Mouse (Mus musculus) embryonic facial prominence, embryonic 12.5 days (tissue): ENCODE data around the gene Cnfn. TPM values are rescaled to one million over a fixed set of nuclear protein-coding genes. Genes with fewer than 3 reads are reported as not detected.

Source experiments
- ATAC-seq: fragments of 200-750 bp; cut with Nextera tagmentation; 2 replicates; pipeline ENCODE4 v1.8.0; 2017; ENCODE audit not compliant: insufficient number of reproducible peaks, insufficient read depth, low FRiP score, low TSS enrichment
- H3K27ac ChIP-seq: fragments of 300-500 bp; sonication (generic); 2 replicates; pipeline ENCODE4 v1.5.1; 2016; ENCODE audit warnings: mild to moderate bottlenecking
- H3K27me3 ChIP-seq: fragments of 300-500 bp; sonication (generic); 2 replicates; pipeline ENCODE4 v1.6.1; 2016; ENCODE audit warnings: mild to moderate bottlenecking, moderate library complexity
- H3K36me3 ChIP-seq: fragments of 300-500 bp; sonication (generic); 2 replicates; pipeline ENCODE4 v1.6.1; 2016; ENCODE audit warnings: mild to moderate bottlenecking
- H3K4me1 ChIP-seq: fragments of 300-500 bp; sonication (generic); 2 replicates; pipeline ENCODE4 v1.6.1; 2016
- H3K4me2 ChIP-seq: fragments of 300-500 bp; sonication (generic); replicated peaks from 2 replicates; pipeline ENCODE4 v1.6.1; 2016; ENCODE audit warnings: mild to moderate bottlenecking, moderate library complexity
- H3K4me3 ChIP-seq: fragments of 300-500 bp; sonication (generic); 2 replicates; pipeline ENCODE4 v1.5.1; 2016; ENCODE audit warnings: mild to moderate bottlenecking
- H3K9ac ChIP-seq: fragments of 300-500 bp; sonication (generic); 2 replicates; pipeline ENCODE4 v1.6.1; 2016; ENCODE audit warnings: mild to moderate bottlenecking, moderate library complexity
- H3K9me3 ChIP-seq: fragments of 300-500 bp; sonication (generic); 2 replicates; pipeline ENCODE4 v1.6.1; 2016; ENCODE audit warnings: mild to moderate bottlenecking, moderate library complexity
- WGBS: fragments of 180-500 bp; shearing (Covaris S2); methylation state at CpG from one replicate; pipeline ENCODE4 v1.1.7; 2016; 5-methylcytosine and 5-hydroxymethylcytosine counted together
- polyA plus RNA-seq: library from polyadenylated mRNA; unstranded; fragments of >200 nt; fragmentation: Nextera tagmentation; extraction: Ambion mirVana; gene quantifications from 2 replicates; pipeline ENCODE4 v1.2.1, GENCODE M21; 2016

Gene Cnfn
- polyA plus RNA-seq, 1 experiment from 2014 or later, result 0.86 TPM

DNA sequence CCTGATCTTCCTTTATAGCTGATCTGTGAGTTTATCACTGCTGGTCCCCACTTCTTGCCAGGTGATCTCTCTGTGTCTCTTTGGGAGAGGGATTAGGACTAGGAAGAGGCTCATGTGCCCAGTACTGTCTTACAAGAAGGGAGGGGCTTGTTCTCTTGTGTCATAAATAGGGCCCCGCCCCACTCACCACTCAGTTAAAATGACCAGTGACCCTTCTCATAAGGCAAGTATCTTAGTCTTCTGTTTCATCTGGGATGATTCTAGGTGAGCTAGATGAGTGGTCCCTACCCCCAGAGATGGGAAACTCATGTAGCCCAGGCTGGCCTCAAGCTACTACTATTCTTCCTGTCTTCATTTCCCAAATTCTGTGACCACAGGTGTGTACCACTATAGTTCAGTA, 29.1 kb upstream of the Cnfn start, which contains the start of gene Lipe:
Gene Lipe, minus strand, starts transcription at position 101 of the 400 bp plus-strand sequence.
- H3K36me3 ChIP-seq, result no peaks in the 10 kb centered on the region
- H3K4me3 ChIP-seq, result no peak within 1 kb of the TSS
- no peak within 1 kb of the TSS for H3K4me2 ChIP-seq
- H3K9ac ChIP-seq, result no peak within 1 kb of the TSS
- WGBS, result 100% methylated on average over 1 of the region's 1 CpGs
- H3K27me3 ChIP-seq, result no peaks in the 10 kb centered on the region
- no peaks in the 10 kb centered on the region for H3K9me3 ChIP-seq
- ATAC-seq, result no peak
- peaks cover 34% of the 10 kb centered on the region for H3K4me1 ChIP-seq
- no peak within 1 kb of the TSS for H3K27ac ChIP-seq

GRCm38 (mm10) chr7:25396621-25397020, 27.1 kb upstream of the Cnfn start:
- Histone ChIP-seq H3K27me3 (no peaks in the 10 kb centered on the region), H3K4me3 (no peak overlapping the region), H3K9ac (no peak overlapping the region), H3K4me2 (peak overlapping the region; percentile 73), H3K9me3 (no peaks in the 10 kb centered on the region), H3K36me3 (no peaks in the 10 kb centered on the region), H3K4me1 (peaks cover 23% of the 10 kb centered on the region), H3K27ac (0 out of 2 replicates have a peak overlapping the region, but pooled peaks have one; percentile 26)
- WGBS, result 90% methylated on average over 14 of the region's 14 CpGs
- ATAC-seq, result no peak

GRCm38 (mm10) chr7:25395558-25396521, 26.3 kb upstream of the Cnfn start:
- Histone ChIP-seq H3K36me3 (no peaks in the 10 kb centered on the region), H3K9me3 (no peaks in the 10 kb centered on the region), H3K4me2 (peak overlapping the region; percentile 73), H3K27ac (peak overlapping the region; percentile 54), H3K27me3 (no peaks in the 10 kb centered on the region), H3K4me3 (peak overlapping the region; percentile 67), H3K9ac (peak overlapping the region; percentile 75), H3K4me1 (peaks cover 19% of the 10 kb centered on the region)
- WGBS, result 8% methylated on average over 52 of the region's 52 CpGs
- ATAC-seq, result peak; percentile 94

DNA sequence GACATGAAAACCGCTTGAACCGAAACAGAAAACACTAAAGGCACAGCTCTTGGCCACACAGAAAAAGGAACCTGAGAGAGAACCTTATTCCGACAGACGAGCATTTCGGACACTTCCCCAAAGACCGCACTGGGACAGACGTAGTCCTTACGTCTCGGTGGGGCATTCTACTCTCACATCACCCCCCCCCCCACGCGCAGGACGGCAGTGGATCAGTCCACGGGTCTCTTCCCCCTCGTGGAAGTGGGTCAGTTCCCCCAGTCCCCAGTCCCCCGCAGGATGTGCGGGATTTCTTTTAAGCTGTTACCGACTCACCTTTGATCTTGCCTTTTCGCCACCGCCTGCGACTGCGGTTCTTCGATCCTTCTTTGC, 25.6 kb upstream of the Cnfn start:
- Histone ChIP-seq H3K4me3 (peak overlapping the region; percentile 67), H3K27ac (peak overlapping the region; percentile 54; the same call in 1 of the 2 replicates), H3K27me3 (no peaks in the 10 kb centered on the region), H3K36me3 (no peaks in the 10 kb centered on the region), H3K9me3 (no peaks in the 10 kb centered on the region), H3K4me2 (peak overlapping the region; percentile 73), H3K4me1 (peaks cover 19% of the 10 kb centered on the region), H3K9ac (peak overlapping the region; percentile 75)
- 1% methylated on average over 22 of the region's 22 CpGs for WGBS
- peak; percentile 37 for ATAC-seq

- Histone ChIP-seq H3K4me1 (peaks cover 24% of the 10 kb centered on the region), H3K4me2 (peak overlapping the region; percentile 73), H3K9ac (peak overlapping the region; percentile 75), H3K36me3 (no peaks in the 10 kb centered on the region), H3K9me3 (no peaks in the 10 kb centered on the region), H3K4me3 (peak overlapping the region; percentile 67), H3K27ac (no peak overlapping the region), H3K27me3 (no peaks in the 10 kb centered on the region)
- WGBS, result 14% methylated on average over 7 of the region's 7 CpGs
- no peak for ATAC-seq
These were observed 25.2 kb upstream of the Cnfn start for GRCm38 (mm10) chr7:25394754-25395153.

DNA sequence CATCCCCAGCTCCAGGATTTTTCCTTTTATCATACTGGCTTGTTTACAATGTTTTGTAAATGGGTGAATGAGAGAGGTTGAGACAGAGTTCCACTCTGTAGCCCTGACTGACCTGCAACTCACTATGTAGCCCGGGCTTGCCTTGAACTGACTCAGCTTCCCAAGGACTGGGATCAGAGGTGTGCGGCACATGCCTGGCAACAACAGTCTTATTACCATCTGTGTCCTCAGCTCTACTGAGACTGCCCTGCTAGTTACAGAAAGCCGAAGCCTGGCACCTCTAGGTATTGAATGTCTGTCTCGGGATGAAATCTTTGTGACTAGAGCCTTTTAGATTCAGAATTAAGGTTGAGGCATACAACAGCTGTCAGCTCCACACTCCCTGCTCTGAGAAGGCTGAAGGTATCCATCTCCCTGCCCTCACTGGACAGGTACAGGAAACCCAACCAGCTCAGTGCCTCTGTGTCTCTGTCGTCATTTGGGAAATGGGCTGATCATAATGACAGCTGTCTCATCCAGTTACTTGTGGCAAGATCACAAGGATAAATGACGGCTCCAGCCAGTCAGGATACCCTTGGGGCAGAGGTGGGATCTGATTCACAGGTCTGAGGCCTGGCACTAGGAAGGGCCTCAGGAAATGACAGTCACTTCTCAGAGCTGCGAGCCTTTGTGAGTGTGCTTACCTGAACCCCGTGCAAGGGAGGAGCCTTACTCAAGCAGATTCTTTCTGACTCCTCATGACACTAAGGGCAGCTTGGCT, 24.1 kb upstream of the Cnfn start:
- Histone ChIP-seq H3K27ac (no peak overlapping the region), H3K36me3 (0 out of 2 replicates have a peak, but pooled peaks cover 6% of the 10 kb centered on the region), H3K4me1 (peaks cover 26% of the 10 kb centered on the region), H3K4me2 (peak overlapping the region; percentile 73), H3K9ac (no peak overlapping the region), H3K27me3 (no peaks in the 10 kb centered on the region), H3K9me3 (no peaks in the 10 kb centered on the region), H3K4me3 (peak overlapping the region; percentile 67; the same call in 1 of the 2 replicates)
- WGBS, result 65% methylated on average over 8 of the region's 8 CpGs
- no peak for ATAC-seq

DNA sequence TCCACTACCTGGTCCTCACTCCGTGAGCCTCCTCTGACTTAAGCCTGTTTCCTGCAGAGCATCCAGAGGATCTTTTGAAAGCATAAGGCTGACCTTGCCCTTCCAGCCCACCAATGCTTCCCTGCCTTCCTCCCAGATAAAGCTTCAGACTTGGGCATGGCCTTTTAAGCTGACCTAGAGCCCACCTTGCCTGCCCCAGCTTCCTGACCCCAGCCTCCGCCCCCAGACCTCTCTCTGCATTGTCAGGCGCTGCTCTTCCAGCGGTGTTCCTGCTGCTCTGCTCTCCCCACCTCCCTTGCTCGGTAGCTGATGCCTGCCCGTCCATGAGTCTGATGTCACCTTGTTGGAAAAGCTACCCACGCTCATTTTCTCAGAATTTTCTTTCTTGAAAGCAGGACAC, 23.3 kb upstream of the Cnfn start:
- H3K4me1 ChIP-seq, result peaks cover 26% of the 10 kb centered on the region
- no peak overlapping the region for H3K27ac ChIP-seq
- H3K36me3 ChIP-seq, result peaks cover 14% of the 10 kb centered on the region
- no peaks in the 10 kb centered on the region for H3K9me3 ChIP-seq
- no peak for ATAC-seq
- WGBS, result 37% methylated on average over 7 of the region's 7 CpGs
- H3K9ac ChIP-seq, result no peak overlapping the region
- no peaks in the 10 kb centered on the region for H3K27me3 ChIP-seq
- H3K4me3 ChIP-seq, result no peak overlapping the region
- H3K4me2 ChIP-seq, result 0 out of 2 replicates have a peak overlapping the region, but pooled peaks have one; percentile 10

GRCm38 (mm10) chr7:25391856-25392453, 22.4 kb upstream of the Cnfn start:
- 73% methylated on average over 2 of the region's 2 CpGs for WGBS

GRCm38 (mm10) chr7:25390986-25391385, 21.5 kb upstream of the Cnfn start:
- no peak overlapping the region for H3K9ac ChIP-seq
- H3K4me2 ChIP-seq, result no peak overlapping the region
- ATAC-seq, result no peak
- H3K27ac ChIP-seq, result no peak overlapping the region
- H3K4me3 ChIP-seq, result no peak overlapping the region
- H3K4me1 ChIP-seq, result peaks cover 26% of the 10 kb centered on the region
- no peaks in the 10 kb centered on the region for H3K27me3 ChIP-seq
- peaks cover 30% of the 10 kb centered on the region for H3K36me3 ChIP-seq
- no peaks in the 10 kb centered on the region for H3K9me3 ChIP-seq
- 41% methylated on average over 2 of the region's 2 CpGs for WGBS

More at GRCm38 (mm10) chr7:25391856-25392453, 22.4 kb upstream of the Cnfn start:
- ATAC-seq, result no peak
- Histone ChIP-seq H3K4me2 (no peak overlapping the region), H3K4me3 (no peak overlapping the region), H3K36me3 (peaks cover 21% of the 10 kb centered on the region), H3K4me1 (peaks cover 26% of the 10 kb centered on the region), H3K9me3 (no peaks in the 10 kb centered on the region), H3K27ac (no peak overlapping the region), H3K27me3 (no peaks in the 10 kb centered on the region), H3K9ac (no peak overlapping the region)

GRCm38 (mm10) chr7:25390054-25390770, 20.7 kb upstream of the Cnfn start:
- ATAC-seq, result no peak

GRCm38 (mm10) chr7:25388916-25389315, 19.4 kb upstream of the Cnfn start:
- Histone ChIP-seq H3K9ac (no peak overlapping the region), H3K4me2 (no peak overlapping the region), H3K27ac (no peak overlapping the region), H3K4me1 (peaks cover 16% of the 10 kb centered on the region), H3K36me3 (peaks cover 51% of the 10 kb centered on the region), H3K9me3 (no peaks in the 10 kb centered on the region), H3K4me3 (no peak overlapping the region), H3K27me3 (no peaks in the 10 kb centered on the region)
- 87% methylated on average over 7 of the region's 7 CpGs for WGBS
- no peak for ATAC-seq

More at GRCm38 (mm10) chr7:25390054-25390770, 20.7 kb upstream of the Cnfn start:
- Histone ChIP-seq H3K36me3 (peaks cover 38% of the 10 kb centered on the region), H3K9ac (no peak overlapping the region), H3K27ac (no peak overlapping the region), H3K27me3 (no peaks in the 10 kb centered on the region), H3K4me3 (no peak overlapping the region), H3K9me3 (no peaks in the 10 kb centered on the region), H3K4me1 (peaks cover 26% of the 10 kb centered on the region), H3K4me2 (no peak overlapping the region)
- WGBS, result 37% methylated on average over 8 of the region's 8 CpGs
